Mouse (Mus musculus): ENCODE results near the gene Eif4a2. TPM values are rescaled to one million over a fixed set of nuclear protein-coding genes. Genes with fewer than 3 reads are reported as not detected.
"Not testable (repeated sequence)": the region's sequence is repeated elsewhere in the genome, so short reads cannot be mapped to it uniquely, and the experiment has no call there.

Eif4a2 gene
- total RNA-seq (2021), result 100 to 1,000 TPM; 294 to 336 TPM
- long read RNA-seq, experiment 1, transcript Eif4a2-203 (11 exons, 1,227 nt), result minor isoform, 67 of 278 reads
- long read RNA-seq, experiment 1, transcript Eif4a2-201 (11 exons, 2,208 nt), result major isoform, 178 of 278 reads
- long read RNA-seq, experiment 1, partial matches to known transcripts, result 10 of 278 reads
- long read RNA-seq, experiment 1, other reads (novel, unspliced or antisense), result 18 of 278 reads
- long read RNA-seq, experiment 2, transcript Eif4a2-203 (11 exons, 1,227 nt), result minor isoform, 64 of 301 reads
- long read RNA-seq, experiment 2, transcript Eif4a2-201 (11 exons, 2,208 nt), result major isoform, 194 of 301 reads
- long read RNA-seq, experiment 2, partial matches to known transcripts, result 19 of 301 reads
- long read RNA-seq, experiment 2, other reads (novel, unspliced or antisense), result 15 of 301 reads

DNA sequence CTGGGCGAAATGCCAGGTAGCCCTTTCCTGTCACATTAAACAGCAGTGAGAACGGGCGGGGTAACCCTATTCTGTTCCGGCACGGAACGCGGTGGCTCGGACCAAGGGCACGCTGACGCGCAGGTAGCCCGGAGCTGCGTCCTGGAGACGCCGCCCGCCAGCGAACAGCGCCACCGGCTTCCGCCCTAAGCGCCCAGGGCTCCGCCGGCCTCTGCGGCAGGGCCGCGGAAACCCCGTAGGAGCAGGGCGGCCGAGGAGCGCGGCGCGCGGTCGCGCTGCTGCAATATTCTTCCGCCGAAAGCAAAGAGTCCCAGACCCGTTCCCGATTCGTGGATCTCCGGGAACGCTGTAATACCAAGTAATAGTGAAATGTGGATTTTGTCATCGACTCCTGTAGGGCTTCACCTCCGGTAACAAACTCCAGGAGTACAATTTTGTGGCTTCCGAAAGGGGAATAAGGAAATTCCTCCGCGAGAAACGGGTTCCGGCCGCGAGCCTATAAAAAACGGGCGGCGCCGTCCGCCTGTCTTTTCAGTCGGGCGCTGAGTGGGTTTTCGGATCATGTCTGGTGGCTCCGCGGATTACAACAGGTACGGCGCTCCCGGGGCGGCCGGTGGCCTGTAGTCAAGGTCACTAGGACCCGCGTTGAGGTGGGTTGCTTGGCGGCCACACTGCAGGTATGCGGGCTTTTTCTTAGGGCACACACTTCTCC, at the start of gene Eif4a2:
Gene Eif4a2, plus strand, starts transcription at position 214 of the 712 bp plus-strand sequence.
- DNase-seq, result peak; percentile 93
- intact Hi-C loops (cut with DNase I; ENCODE audit: low total_unique reads), result no loop called here

DNA sequence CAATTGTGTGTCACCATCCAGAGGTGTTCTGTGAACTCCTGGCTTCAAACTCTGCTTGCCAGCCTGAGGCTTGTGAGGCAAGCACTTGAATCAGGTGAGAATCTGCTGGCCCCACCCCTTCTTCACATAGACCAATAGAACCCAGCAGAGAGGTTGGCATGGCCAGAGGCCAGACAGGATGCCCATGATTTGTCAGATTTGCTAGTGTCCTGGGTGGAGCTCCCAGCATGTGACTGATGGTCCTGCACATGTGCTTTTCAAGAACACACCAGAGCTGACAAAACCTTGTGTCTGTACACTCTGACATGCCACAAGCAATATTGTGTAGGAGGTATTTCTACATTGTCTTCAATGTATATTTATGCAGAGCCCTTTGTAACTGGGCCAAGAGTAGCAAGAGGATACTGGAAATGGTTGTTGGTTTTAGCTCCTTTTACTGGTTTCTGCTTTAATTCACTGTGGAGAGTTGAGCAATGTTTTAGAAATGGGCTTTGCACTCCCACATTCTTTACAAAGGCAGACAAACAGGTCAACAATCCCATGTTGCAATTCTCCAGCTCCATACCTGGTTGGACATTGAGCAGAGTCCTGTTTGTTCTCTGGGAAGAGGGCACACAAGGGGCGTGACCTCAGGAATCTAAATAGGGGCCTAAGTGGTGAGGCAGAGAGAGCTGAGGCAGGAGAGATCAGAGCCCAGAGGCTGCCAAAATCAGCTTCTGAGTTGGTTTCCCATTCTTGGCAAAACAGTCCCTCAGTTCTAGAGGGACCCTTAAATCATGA, 49.4 kb upstream of the Eif4a2 start, which contains the start of gene Kng1:
Gene Kng1, plus strand, starts transcription at position 198 of the 780 bp plus-strand sequence.
- DNase-seq; intact Hi-C loops (cut with DNase I; ENCODE audit: low total_unique reads): not testable (repeated sequence)

DNA sequence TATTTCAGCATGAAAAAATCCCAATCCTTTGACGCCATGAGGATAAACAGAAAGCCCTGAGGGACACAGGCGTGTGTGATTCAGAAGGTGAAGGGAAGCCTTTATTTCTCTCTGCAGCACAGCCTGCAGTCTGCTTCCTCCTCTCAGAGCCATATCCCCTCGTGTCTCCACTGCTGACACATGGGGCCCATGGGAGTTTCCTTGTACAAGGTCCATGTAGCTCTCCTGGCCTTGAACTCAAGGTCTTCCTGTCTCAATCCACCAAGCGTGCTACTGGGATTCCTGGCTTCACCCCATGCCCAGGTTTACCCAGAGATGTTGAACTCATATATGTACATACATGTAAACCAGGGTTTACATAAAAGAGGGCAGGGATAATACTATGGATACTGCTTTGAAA, 47.6 kb upstream of the Eif4a2 start:
- intact Hi-C loops (cut with DNase I; ENCODE audit: low total_unique reads), result not testable (repeated sequence)

DNA sequence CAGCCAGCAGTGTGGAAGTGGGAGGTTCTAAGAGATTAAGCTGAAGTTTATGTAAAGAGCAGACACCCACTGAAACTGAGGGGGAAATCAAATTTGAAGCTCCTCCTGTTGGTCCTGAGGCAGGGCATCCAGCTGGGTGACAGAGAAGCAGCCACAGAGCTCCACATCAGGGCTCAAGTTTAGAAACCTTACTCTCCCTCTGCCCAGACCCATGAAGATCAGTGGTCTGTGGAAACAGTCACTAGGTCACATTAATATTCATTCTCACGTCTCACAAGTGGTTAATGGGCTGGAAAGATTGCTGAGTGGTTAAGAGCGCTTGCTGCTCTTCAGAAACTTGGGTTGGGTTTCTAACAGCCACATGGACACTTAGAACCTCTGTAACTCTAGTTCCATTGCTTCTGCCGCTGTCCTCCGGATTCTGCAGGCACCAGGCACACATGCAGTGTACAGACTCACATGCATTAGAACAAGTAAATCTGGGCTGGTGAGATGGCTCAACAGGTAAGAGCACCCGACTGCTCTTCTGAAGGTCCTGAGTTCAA, 46.4 kb upstream of the Eif4a2 start:
- intact Hi-C loops (cut with DNase I; ENCODE audit: low total_unique reads); DNase-seq: not testable (repeated sequence)

More for the DNA sequence above, 47.6 kb upstream of the Eif4a2 start:
- not testable (repeated sequence) for DNase-seq

DNA sequence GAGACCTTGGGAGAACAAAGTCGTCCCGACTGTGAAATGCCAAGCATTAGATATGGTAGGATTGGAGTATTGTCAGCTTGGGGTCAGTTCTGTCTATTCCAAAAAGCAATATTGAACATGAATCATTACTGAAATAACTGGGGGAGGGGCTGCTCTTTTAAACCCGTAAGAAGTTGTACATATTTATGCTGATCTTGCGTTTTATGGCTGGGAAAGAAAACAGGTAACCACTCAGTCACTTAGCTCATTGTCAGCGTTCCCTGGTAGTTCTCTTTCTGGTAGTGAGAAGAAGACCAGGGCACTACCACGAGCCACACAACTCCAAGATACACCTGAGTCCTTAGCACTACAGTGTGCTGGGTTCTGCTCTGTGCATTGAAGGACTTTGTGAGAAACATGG, 29.7 kb upstream of the Eif4a2 start:
- DNase-seq; intact Hi-C loops (cut with DNase I; ENCODE audit: low total_unique reads): not testable (repeated sequence)

DNA sequence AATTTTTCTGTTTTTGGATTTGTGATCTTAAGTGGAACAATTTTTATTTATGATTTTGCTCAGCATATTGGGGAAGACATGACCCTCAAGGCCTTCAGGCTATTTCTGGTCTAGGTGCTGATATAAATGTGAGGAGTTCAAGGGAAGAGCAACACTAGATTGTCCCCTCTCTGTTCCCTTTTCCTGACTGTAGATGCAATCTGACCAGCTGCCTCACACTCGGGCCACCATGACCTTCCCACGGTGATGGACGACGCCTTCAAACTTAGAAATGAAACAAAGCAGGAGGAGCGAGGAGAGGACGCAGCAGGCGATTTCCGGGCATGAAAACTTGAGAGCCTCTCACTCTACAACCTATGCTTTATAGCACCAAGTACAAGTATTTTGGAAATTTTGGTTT, 20.1 kb upstream of the Eif4a2 start:
- DNase-seq; intact Hi-C loops (cut with DNase I; ENCODE audit: low total_unique reads): not testable (repeated sequence)

DNA sequence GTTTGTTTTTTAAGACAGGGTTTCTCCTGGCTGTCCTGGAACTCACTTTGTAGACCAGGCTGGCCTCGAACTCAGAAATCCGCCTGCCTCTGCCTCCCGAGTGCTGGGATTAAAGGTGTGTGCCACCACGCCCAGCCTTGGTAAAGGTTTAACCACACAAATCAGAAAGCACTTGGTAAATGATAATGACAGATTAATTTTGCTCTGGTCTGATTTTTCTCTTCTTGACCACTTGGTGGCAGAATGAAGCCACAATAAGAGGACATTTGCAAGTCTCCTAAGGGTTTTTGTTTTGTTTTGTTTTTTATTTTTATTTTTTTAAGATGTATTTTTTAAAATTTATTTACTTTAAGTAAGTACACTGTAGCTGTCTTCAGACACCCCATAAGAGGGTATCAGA, 19.5 kb upstream of the Eif4a2 start:
- DNase-seq, result not testable (repeated sequence)
- intact Hi-C loops (cut with DNase I; ENCODE audit: low total_unique reads), result loop anchor here (2.0 kb wide), 1 partner anchor 47 kb away; no protein-coding TSS in a partner anchor

DNA sequence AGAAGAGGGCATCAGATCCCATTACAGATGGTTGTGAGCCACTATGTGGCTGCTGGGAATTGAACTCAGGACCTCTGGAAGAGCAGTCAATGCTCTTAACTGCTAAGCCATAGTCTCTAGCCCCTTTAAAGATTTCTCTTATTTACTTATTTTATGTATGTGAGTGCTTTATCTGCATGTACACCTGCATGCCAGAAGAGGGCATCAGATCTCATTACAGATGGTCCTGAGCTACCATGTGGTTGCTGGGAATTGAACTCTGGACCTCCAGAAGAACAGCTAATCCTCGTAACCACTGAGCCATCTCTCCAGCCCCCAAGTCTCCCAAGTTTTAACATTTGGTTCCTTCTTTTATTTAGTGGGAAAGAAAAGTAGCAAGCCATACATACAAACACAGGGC, 18.8 kb upstream of the Eif4a2 start:
- not testable (repeated sequence) for DNase-seq
- intact Hi-C loops (cut with DNase I; ENCODE audit: low total_unique reads), result loop anchor here (2.0 kb wide), 1 partner anchor 46 kb away; no protein-coding TSS in a partner anchor

DNA sequence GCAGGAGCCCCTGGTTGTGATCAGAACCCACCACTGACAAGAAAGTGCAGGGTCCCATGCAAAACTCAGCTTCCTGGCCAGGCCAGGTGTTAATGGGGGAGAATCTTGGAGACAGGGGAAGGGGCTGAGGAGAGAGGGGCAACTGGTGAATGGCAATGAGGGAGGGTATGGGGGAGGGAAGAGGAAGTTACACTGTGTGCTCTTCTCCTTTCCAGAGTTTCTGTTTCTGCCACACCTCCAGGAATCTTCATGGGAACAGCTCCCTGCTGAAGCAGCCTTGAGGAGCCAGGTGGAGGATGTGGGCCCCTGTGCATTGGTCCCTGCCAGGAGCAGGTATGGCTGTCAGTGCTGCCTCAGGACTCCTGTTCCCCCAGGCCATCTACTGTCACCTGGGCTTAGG, 15.9 kb upstream of the Eif4a2 start:
- DNase-seq; intact Hi-C loops (cut with DNase I; ENCODE audit: low total_unique reads): not testable (repeated sequence)

DNA sequence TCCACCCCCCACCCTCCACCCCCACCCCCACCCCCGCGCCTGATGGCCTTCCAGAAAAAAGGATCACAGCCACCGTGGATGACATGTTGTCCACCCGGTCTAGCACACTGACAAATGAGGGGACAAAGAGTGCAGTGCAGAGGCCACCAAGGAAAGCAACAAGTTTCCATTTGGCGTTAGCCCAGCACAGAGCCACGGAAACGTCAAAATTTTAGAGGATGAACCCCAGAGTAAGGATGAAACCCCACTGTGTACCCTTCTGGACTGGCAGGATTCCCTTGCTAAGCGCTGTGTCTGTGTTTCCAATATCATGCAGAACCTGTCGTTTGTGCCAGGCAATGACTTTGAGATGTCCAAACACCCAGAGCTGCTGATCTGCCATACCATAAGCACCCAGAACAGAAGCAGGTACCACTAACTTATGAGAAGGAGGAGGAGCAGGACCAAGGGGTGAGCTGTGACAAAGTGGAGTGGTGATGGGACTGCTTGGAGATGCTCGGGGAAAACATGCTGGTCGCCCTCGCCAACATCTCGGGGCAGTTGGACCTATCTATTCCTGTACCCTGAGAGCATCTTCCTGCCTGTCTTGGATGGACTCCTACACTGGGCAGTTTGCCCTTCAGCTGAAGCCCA, 13.8 kb upstream of the Eif4a2 start:
- intact Hi-C loops (cut with DNase I; ENCODE audit: low total_unique reads), result no loop called here
- no peak for DNase-seq

DNA sequence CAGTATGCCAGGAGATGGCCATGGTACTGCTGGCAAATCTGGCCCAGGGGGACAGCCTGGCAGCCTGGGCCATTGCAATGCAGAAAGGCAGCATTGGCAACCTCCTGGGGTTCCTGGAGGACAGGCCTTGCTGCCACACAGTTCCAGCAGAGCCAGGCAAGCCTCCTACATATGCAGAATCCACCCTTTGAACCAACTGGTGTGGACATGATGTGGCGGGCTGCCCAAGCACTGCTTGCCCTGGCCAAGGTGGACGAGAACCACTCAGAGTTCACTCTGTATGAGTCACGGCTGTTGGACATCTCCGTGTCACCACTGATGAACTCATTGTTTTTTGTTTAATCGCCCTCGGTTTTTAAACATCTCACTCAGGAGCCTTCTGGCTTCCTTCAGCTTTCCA, 13.1 kb upstream of the Eif4a2 start:
- intact Hi-C loops (cut with DNase I; ENCODE audit: low total_unique reads), result no loop called here
- no peak for DNase-seq

DNA sequence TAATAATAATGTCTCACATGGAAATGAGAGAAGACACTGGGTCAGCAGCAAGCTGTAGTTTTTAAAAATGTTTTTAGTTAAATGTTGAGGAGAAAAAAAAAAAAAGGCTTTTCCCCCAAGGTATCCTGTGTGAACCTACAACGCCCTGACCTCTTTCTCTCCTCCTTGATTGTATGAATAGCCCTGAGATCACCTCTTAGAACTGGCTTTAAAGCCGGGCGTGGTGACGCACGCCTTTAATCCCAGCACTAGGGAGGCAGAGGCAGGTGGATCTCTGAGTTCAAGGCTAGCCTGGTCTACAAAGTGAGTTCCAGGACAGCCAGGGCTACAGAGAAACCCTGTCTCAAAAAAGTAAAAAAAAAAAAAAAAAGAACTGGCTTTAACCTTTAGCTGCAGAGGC, 11.7 kb upstream of the Eif4a2 start:
- intact Hi-C loops (cut with DNase I; ENCODE audit: low total_unique reads); DNase-seq: not testable (repeated sequence)

DNA sequence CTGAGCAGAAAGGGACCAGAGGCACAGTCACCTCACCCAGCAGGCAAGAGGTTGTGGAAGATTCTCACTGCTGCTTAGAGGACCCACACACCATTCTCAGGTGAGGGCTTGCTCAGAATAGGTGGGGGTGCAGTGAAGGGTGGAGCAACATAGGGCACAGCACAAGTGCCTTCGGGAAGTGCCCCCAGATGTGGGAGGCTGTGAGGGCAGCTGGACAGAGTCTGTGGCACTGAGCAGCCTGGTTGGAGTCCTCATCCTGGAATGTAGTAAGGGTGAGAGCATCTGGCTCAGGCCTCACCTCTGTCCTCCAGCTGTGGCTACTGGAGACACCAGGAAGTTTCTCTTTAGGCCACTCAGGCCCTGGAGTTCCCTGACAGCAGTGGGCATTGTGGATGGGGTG, 10.4 kb upstream of the Eif4a2 start:
- intact Hi-C loops (cut with DNase I; ENCODE audit: low total_unique reads); DNase-seq: not testable (repeated sequence)

DNA sequence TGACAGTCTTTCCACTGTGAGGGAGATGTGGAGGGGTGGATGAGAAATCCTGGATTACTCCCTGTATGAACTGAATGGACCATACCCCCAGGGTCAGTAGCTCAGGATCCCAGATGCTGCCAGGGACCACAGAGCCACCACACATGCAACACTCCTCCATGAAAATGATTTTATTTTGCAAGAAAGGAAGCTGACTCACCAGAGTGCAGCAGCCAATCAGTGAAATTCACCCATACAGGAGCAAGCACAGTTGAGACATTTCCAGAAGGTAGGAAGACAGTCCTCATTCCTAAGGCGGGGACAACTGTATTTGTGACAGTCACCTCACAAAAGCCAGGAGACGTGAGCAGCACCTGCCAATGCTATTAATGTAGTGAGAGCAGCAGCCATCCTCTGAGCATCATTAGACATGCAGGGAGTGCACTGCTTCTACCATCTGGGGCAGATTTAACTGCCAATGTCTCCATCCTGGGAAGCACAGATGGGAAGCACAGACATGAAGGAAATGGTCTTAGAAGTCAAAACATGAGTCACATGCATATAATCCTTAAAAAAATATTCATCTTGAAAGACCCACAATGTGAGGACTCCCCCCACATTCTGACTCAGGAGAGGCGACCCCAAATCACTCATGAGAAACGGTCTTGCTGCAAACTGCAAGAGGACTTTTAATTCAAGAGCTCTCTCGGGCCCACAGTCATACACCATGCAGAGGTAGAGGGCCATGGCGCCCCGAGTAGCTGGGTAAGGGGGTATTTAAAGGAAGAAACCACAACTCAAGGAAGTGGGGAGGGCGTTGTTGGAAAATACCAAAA, 9.7 kb upstream of the Eif4a2 start:
- DNase-seq; intact Hi-C loops (cut with DNase I; ENCODE audit: low total_unique reads): not testable (repeated sequence)

DNA sequence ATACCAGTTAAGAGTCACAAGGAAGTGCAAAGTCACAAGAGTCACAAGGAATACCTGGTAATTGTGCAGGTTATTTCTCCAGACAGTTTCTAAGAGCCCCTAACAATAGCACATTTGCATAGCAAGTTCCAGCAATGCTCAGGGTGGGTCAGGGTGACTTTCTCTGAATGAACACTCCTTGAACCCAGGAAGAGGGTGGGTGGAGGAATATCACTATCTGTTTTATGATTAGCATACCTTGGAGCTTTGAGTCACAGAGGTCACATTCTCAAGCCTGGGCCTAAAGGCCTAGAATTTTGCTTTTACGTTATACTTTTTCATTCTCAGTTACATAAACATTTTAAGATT, 9.2 kb upstream of the Eif4a2 start:
- DNase-seq; intact Hi-C loops (cut with DNase I; ENCODE audit: low total_unique reads): not testable (repeated sequence)

DNA sequence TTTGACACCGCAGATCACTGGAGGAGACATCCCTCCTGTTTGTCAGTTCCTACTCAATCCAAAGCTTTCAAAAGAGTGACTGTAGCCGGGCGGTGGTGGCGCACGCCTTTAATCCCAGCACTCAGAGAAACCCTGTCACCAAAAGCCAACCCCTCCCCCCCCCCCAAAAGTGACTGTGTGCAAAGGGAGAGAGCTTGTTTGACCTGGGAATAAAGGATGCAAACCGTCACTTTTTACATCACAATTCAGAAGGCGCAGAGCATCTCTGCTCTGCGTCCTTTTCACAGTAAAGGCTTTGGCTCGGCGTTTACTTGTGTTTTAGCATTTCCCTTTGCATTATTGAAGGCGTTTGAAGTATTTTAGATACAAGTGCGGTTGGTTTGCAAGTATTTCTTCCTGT, 7.6 kb upstream of the Eif4a2 start:
- intact Hi-C loops (cut with DNase I; ENCODE audit: low total_unique reads), result no loop called here
- no peak for DNase-seq

DNA sequence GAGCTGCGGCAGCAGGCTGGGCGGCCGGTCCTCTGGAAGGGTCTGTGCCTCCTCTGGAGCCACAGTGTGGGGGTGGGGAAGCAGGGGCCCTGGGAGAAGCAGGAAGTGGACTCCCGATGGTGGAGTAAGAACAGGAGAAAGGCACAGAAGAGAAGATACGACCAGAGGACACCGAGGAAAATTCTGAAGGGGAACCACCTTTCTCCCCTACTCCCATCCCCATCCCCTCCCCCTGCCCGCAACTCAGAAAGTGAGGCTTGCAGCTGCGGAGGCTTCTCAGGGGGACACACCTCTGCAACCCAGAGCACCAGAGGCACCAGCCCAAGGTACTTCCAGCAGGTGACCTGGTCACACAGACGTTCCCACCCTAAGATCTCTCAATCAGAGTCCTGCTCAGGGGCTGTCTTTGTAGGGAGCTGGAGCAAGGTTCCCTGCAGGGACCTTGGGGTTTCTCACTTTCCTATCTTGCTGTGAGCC, 7.1 kb upstream of the Eif4a2 start:
- peak; percentile 26 for DNase-seq
- intact Hi-C loops (cut with DNase I; ENCODE audit: low total_unique reads), result no loop called here

DNA sequence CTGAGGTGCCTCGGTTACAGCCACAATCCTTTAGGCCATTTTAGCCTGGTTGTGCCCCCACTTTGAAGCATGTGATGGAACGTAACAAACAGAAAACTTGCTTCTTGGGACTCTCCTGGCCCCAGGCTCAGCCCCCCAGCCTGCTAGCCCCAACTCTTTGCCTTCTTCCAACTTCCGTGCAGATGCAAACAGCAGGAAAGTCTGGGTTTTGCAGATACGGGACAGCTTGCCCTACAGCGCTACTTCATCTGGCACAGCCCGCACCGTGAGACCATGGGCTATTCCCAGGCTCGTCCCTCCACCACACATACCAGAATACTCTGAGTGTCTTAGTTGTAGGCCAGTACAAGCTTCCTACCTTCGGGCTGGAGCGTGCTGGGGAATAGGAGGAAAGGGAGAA, 6.6 kb upstream of the Eif4a2 start:
- intact Hi-C loops (cut with DNase I; ENCODE audit: low total_unique reads), result no loop called here
- DNase-seq, result no peak

Measured in gastrocnemius, postnatal 14 days (tissue).